Mouse (Mus musculus) hindbrain, embryonic 13.5 days (tissue): ENCODE measurements around the gene Mep1a. TPM values are rescaled to one million over a fixed set of nuclear protein-coding genes. Genes with fewer than 3 reads are reported as not detected.

Experiments used
- ATAC-seq: fragments of 200-750 bp; cut with Nextera tagmentation; 2 replicates; pipeline ENCODE4 v1.8.0; 2017; ENCODE audit warnings: moderate TSS enrichment; ENCODE audit not compliant: low FRiP score
- H3K27ac ChIP-seq: fragments of 300-500 bp; sonication (generic); 2 replicates; pipeline ENCODE4 v1.5.1; 2015; ENCODE audit warnings: inconsistent platforms, mild to moderate bottlenecking, moderate library complexity
- H3K27me3 ChIP-seq: fragments of 300-500 bp; sonication (generic); 2 replicates; pipeline ENCODE4 v1.6.1; 2015; ENCODE audit warnings: mild to moderate bottlenecking, inconsistent platforms
- H3K36me3 ChIP-seq: fragments of 300-500 bp; sonication (generic); 2 replicates; pipeline ENCODE4 v1.6.1; 2015; ENCODE audit warnings: mild to moderate bottlenecking, inconsistent platforms
- H3K4me1 ChIP-seq: fragments of 300-500 bp; sonication (generic); replicated peaks from 2 replicates; pipeline ENCODE4 v1.6.1; 2015; ENCODE audit warnings: inconsistent platforms
- H3K4me2 ChIP-seq: fragments of 300-500 bp; sonication (generic); 2 replicates; pipeline ENCODE4 v1.6.1; 2015; ENCODE audit warnings: inconsistent platforms, mild to moderate bottlenecking, moderate library complexity
- H3K4me3 ChIP-seq: fragments of 300-500 bp; sonication (generic); 2 replicates; pipeline ENCODE4 v1.5.1; 2015; ENCODE audit warnings: mild to moderate bottlenecking, inconsistent platforms
- H3K9ac ChIP-seq: fragments of 300-500 bp; sonication (generic); 2 replicates; pipeline ENCODE4 v1.6.1; 2015; ENCODE audit warnings: mild to moderate bottlenecking, inconsistent platforms
- H3K9me3 ChIP-seq: fragments of 300-500 bp; sonication (generic); 2 replicates; pipeline ENCODE4 v1.6.1; 2016; ENCODE audit warnings: inconsistent platforms
- WGBS: fragments of 180-500 bp; shearing (Covaris S2); methylation state at CpG from one replicate; pipeline ENCODE4 v1.1.7; 2015; 5-methylcytosine and 5-hydroxymethylcytosine counted together
- polyA plus RNA-seq: library from polyadenylated mRNA; unstranded; fragments of >200 nt; fragmentation: Nextera tagmentation; extraction: Ambion mirVana; gene quantifications from 2 replicates; pipeline ENCODE4 v1.2.1, GENCODE M21; 2015

Mep1a gene
- polyA plus RNA-seq, 1 experiment from 2014 or later, result not detected

GRCm38 (mm10) chr17:43470039-43470438, 32.6 kb downstream of the Mep1a start:
- ATAC-seq, result no peak
- Histone ChIP-seq H3K27ac (no peak overlapping the region), H3K36me3 (no peaks in the 10 kb centered on the region), H3K4me1 (no peaks in the 10 kb centered on the region), H3K9me3 (no peaks in the 10 kb centered on the region), H3K4me3 (no peak overlapping the region), H3K4me2 (no peak overlapping the region), H3K9ac (no peak overlapping the region), H3K27me3 (no peaks in the 10 kb centered on the region)
- 61% methylated on average over 3 of the region's 3 CpGs for WGBS

- 0 out of 2 replicates have a peak overlapping the region, but pooled peaks have one; percentile 19 for H3K9ac ChIP-seq
- peaks cover 10% of the 10 kb centered on the region for H3K4me1 ChIP-seq
- 37% methylated on average over 19 of the region's 19 CpGs for WGBS
- H3K36me3 ChIP-seq, result no peaks in the 10 kb centered on the region
- peak overlapping the region; percentile 35; the same call in 1 of the 2 replicates for H3K27ac ChIP-seq
- H3K4me2 ChIP-seq, result peak overlapping the region; percentile 34
- peak; percentile 98 for ATAC-seq
- H3K4me3 ChIP-seq, result no peak overlapping the region
- no peaks in the 10 kb centered on the region for H3K9me3 ChIP-seq
- no peaks in the 10 kb centered on the region for H3K27me3 ChIP-seq
These were observed 42.1 kb downstream of the Mep1a start for GRCm38 (mm10) chr17:43460245-43461181.

DNA sequence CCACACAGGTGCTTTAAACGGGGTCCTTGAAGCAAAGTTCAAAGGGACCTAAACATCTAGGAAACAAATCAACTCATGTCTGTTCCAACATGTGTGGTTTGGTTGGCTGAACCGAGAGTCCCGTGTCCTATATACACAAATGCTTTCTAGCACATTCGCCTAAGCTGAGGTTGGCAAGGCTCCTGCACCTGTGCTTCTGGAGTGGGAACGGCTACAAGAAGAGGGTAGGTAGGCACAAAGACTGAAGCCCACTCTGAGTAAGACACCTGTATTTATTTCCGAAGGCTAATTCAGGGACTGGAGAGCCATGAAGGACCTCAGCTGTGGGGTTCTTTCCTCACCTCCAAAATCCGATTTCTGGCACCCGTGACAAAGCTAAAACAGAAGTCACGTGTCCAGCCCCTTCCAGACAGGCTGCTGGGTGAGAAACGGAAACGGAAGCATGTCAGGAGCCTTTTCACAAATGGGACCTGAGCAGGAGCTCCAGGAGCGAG, 42.8 kb downstream of the Mep1a start:
- Histone ChIP-seq H3K4me1 (peaks cover 10% of the 10 kb centered on the region), H3K9me3 (no peaks in the 10 kb centered on the region), H3K36me3 (no peaks in the 10 kb centered on the region), H3K4me3 (no peak overlapping the region), H3K4me2 (no peak overlapping the region; the same call in 1 of the 2 replicates), H3K9ac (no peak overlapping the region), H3K27ac (0 out of 2 replicates have a peak overlapping the region, but pooled peaks have one; percentile 35), H3K27me3 (no peaks in the 10 kb centered on the region)
- ATAC-seq, result no peak; the same call in 1 of the 2 replicates
- WGBS, result 75% methylated on average over 12 of the region's 12 CpGs

- Histone ChIP-seq H3K4me1 (peaks cover 10% of the 10 kb centered on the region), H3K36me3 (no peaks in the 10 kb centered on the region), H3K27ac (no peak overlapping the region), H3K4me3 (no peak overlapping the region), H3K27me3 (no peaks in the 10 kb centered on the region), H3K9ac (no peak overlapping the region), H3K4me2 (no peak overlapping the region), H3K9me3 (no peaks in the 10 kb centered on the region)
- ATAC-seq, result no peak
- 14% methylated on average over 9 of the region's 9 CpGs for WGBS
These were observed 44.0 kb downstream of the Mep1a start for GRCm38 (mm10) chr17:43458598-43458997.

GRCm38 (mm10) chr17:43451216-43451615, 51.4 kb downstream of the Mep1a start:
- ATAC-seq, result no peak
- H3K27ac ChIP-seq, result no peak overlapping the region
- 100% methylated on average over 1 of the region's 1 CpGs for WGBS
- no peak overlapping the region for H3K4me3 ChIP-seq
- no peak overlapping the region for H3K4me2 ChIP-seq
- no peaks in the 10 kb centered on the region for H3K9me3 ChIP-seq
- H3K4me1 ChIP-seq, result no peaks in the 10 kb centered on the region
- no peak overlapping the region for H3K9ac ChIP-seq
- no peaks in the 10 kb centered on the region for H3K27me3 ChIP-seq
- H3K36me3 ChIP-seq, result no peaks in the 10 kb centered on the region

- H3K9ac ChIP-seq, result no peak overlapping the region
- H3K27ac ChIP-seq, result no peak overlapping the region
- no peak for ATAC-seq
- WGBS, result 83% methylated on average over 8 of the region's 8 CpGs
- H3K9me3 ChIP-seq, result no peaks in the 10 kb centered on the region
- no peak overlapping the region for H3K4me3 ChIP-seq
- H3K4me1 ChIP-seq, result no peaks in the 10 kb centered on the region
- H3K36me3 ChIP-seq, result no peaks in the 10 kb centered on the region
- H3K4me2 ChIP-seq, result no peak overlapping the region
- no peaks in the 10 kb centered on the region for H3K27me3 ChIP-seq
These were observed 68.1 kb downstream of the Mep1a start for GRCm38 (mm10) chr17:43434485-43434884.

- WGBS, result 76% methylated on average over 5 of the region's 5 CpGs
- Histone ChIP-seq H3K4me1 (no peaks in the 10 kb centered on the region), H3K4me3 (no peak overlapping the region), H3K9ac (no peak overlapping the region), H3K36me3 (no peaks in the 10 kb centered on the region), H3K27me3 (no peaks in the 10 kb centered on the region), H3K27ac (no peak overlapping the region), H3K4me2 (no peak overlapping the region), H3K9me3 (no peaks in the 10 kb centered on the region)
- ATAC-seq, result no peak
These were observed 70.9 kb downstream of the Mep1a start for GRCm38 (mm10) chr17:43431692-43432091.

Other genes starting within 250 kb of the Mep1a start
- gene Adgrf1, start 232.5 kb downstream of the Mep1a start, polyA plus RNA-seq, result not detected in 2 replicates
- gene Adgrf5, start 142.4 kb downstream of the Mep1a start, polyA plus RNA-seq, result 8.1 and 8.6 TPM in 2 replicates
- 1.0 and 2.3 TPM in 2 replicates for gene Ankrd66, start 40.8 kb upstream of the Mep1a start, polyA plus RNA-seq
- gene Pla2g7, start 65.3 kb upstream of the Mep1a start, polyA plus RNA-seq, result 49.4 and 61.3 TPM in 2 replicates
- 0.10 and 0.75 TPM in 2 replicates for gene Tdrd6, start 127.5 kb upstream of the Mep1a start, polyA plus RNA-seq
- 113 and 119 TPM in 2 replicates for gene Slc25a27, start 164.4 kb upstream of the Mep1a start, polyA plus RNA-seq
- 14.3 and 16.8 TPM in 2 replicates for gene Cyp39a1, start 164.6 kb upstream of the Mep1a start, polyA plus RNA-seq